Mouse (Mus musculus) intestine, embryonic 14.5 days (tissue): ENCODE measurements around the gene Lhfpl5. TPM values are rescaled to one million over a fixed set of nuclear protein-coding genes. Genes with fewer than 3 reads are reported as not detected.

Experiments
- ATAC-seq: fragments of 200-750 bp; cut with Nextera tagmentation; replicated peaks from 2 replicates; pipeline ENCODE4 v1.8.0; 2017; ENCODE audit warnings: low read depth, moderate number of reproducible peaks, moderate TSS enrichment, moderate library complexity; ENCODE audit not compliant: low FRiP score, low TSS enrichment
- DNase-seq: peaks from one replicate; pipeline ENCODE4 v3.0.0-alpha.2; 2018; ENCODE audit warnings: low spot score
- H3K27ac ChIP-seq: fragments of 300-500 bp; sonication (generic); 2 replicates; pipeline ENCODE4 v1.5.1; 2014; ENCODE audit warnings: low read depth, mild to moderate bottlenecking, control low read depth
- H3K27me3 ChIP-seq: fragments of 300-500 bp; sonication (generic); replicated peaks from 2 replicates; pipeline ENCODE4 v1.6.1; 2014; ENCODE audit warnings: low read length, control low read depth; ENCODE audit not compliant: control insufficient read depth, insufficient read depth
- H3K36me3 ChIP-seq: fragments of 300-500 bp; sonication (generic); 2 replicates; pipeline ENCODE4 v1.6.1; 2014; ENCODE audit warnings: low read length, control low read depth; ENCODE audit not compliant: control insufficient read depth, insufficient read depth
- H3K4me1 ChIP-seq: fragments of 300-500 bp; sonication (generic); replicated peaks from 2 replicates; pipeline ENCODE4 v1.6.1; 2014; ENCODE audit warnings: low read length, control low read depth, mixed read lengths; ENCODE audit not compliant: control insufficient read depth, insufficient read depth
- H3K4me2 ChIP-seq: fragments of 300-500 bp; sonication (generic); 2 replicates; pipeline ENCODE4 v1.6.1; 2014; ENCODE audit warnings: low read length
- H3K4me3 ChIP-seq: fragments of 300-500 bp; sonication (generic); 2 replicates; pipeline ENCODE4 v1.5.1; 2014; ENCODE audit warnings: low read depth, low read length, control low read depth, mixed read lengths
- H3K9ac ChIP-seq: fragments of 300-500 bp; sonication (generic); 2 replicates; pipeline ENCODE4 v1.6.1; 2014; ENCODE audit warnings: mild to moderate bottlenecking, low read length
- H3K9me3 ChIP-seq: fragments of 300-500 bp; sonication (generic); 2 replicates; pipeline ENCODE4 v1.6.1; 2016; ENCODE audit warnings: low read length, control low read depth; ENCODE audit not compliant: control insufficient read depth
- WGBS: fragments of 180-500 bp; shearing (Covaris S2); extraction: QIAGEN DNeasy Blood & Tissue Kit; methylation state at CpG from one replicate; pipeline ENCODE4 v1.1.7; 2014; 5-methylcytosine and 5-hydroxymethylcytosine counted together
- polyA plus RNA-seq: library from polyadenylated mRNA; unstranded; fragments of >200 nt; fragmentation: Nextera tagmentation; extraction: Ambion mirVana; gene quantifications from 2 replicates; pipeline ENCODE4 v1.2.1, GENCODE M21; 2014

The Lhfpl5 gene
- polyA plus RNA-seq, 1 experiment from 2014 or later, result 1.5 TPM

GRCm38 (mm10) chr17:28586509-28586908, 11.1 kb downstream of the Lhfpl5 start:
- Histone ChIP-seq H3K27me3 (no peaks in the 10 kb centered on the region), H3K9me3 (no peaks in the 10 kb centered on the region), H3K4me1 (no peaks in the 10 kb centered on the region), H3K4me2 (no peak overlapping the region), H3K9ac (no peak overlapping the region), H3K4me3 (no peak overlapping the region), H3K27ac (no peak overlapping the region), H3K36me3 (peaks cover 40% of the 10 kb centered on the region)
- DNase-seq (no peak), ATAC-seq (no peak)
- 80% methylated on average over 3 of the region's 3 CpGs for WGBS

DNA sequence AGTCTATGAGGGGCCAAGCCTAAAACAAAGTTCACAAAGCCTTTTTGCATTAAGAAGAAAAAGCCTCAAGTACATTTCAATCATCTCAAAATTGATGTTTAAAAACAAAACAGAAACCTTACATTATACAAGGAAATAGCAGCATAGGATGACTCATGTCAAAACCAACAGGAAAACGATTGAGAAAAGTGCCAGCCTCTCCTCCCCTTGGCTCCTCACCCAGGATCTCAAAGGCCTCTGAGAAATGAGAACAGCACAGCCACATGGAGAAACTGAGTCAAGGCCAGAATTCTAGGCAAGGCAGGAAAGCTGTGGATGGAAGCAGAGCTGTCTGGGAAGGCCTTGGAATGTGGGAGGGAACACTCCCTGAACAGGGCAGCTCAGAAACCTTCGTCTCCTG, 13.2 kb downstream of the Lhfpl5 start:
- H3K27me3 ChIP-seq, result no peaks in the 10 kb centered on the region
- H3K36me3 ChIP-seq, result peaks cover 60% of the 10 kb centered on the region
- DNase-seq (no peak), ATAC-seq (no peak)
- no peak overlapping the region for H3K9ac ChIP-seq
- no peak overlapping the region for H3K4me2 ChIP-seq
- H3K9me3 ChIP-seq, result no peaks in the 10 kb centered on the region
- no peak overlapping the region for H3K27ac ChIP-seq
- H3K4me1 ChIP-seq, result no peaks in the 10 kb centered on the region
- no peak overlapping the region for H3K4me3 ChIP-seq
- 84% methylated on average over 2 of the region's 2 CpGs for whole genome bisulfite sequencing

DNA sequence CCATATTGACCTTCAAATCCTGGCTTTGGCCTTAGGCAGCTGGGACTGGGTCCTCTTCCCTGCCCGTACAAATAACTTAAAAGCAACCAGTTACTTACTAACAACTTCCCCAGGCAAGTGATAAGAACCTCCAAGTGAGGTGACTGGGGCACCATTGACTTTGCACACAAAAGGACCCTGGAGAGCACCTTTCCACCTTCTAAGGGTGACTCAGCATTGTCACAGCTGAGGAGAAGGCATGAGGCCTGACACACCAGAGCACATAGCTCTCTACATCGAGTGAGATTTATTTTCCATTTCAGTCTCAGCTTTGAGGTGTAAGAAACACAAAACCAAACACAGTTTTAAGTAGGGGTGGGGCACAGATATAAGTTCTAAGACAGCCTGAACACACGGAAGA, 15.2 kb downstream of the Lhfpl5 start:
- H3K4me2 ChIP-seq, result no peak overlapping the region
- ATAC-seq (no peak), DNase-seq (no peak)
- H3K27me3 ChIP-seq, result no peaks in the 10 kb centered on the region
- H3K27ac ChIP-seq, result no peak overlapping the region
- WGBS, result 84% methylated on average over 3 of the region's 3 CpGs
- H3K9me3 ChIP-seq, result no peaks in the 10 kb centered on the region
- no peaks in the 10 kb centered on the region for H3K4me1 ChIP-seq
- H3K36me3 ChIP-seq, result peaks cover 73% of the 10 kb centered on the region
- no peak overlapping the region for H3K9ac ChIP-seq
- H3K4me3 ChIP-seq, result no peak overlapping the region

GRCm38 (mm10) chr17:28591476-28591875, 16.0 kb downstream of the Lhfpl5 start:
- Histone ChIP-seq H3K9ac (no peak overlapping the region), H3K36me3 (peaks cover 81% of the 10 kb centered on the region), H3K4me3 (no peak overlapping the region), H3K27ac (no peak overlapping the region), H3K27me3 (no peaks in the 10 kb centered on the region), H3K9me3 (no peaks in the 10 kb centered on the region), H3K4me1 (no peaks in the 10 kb centered on the region), H3K4me2 (no peak overlapping the region)
- ATAC-seq (no peak), DNase-seq (no peak)
- WGBS, result 91% methylated on average over 5 of the region's 5 CpGs

DNA sequence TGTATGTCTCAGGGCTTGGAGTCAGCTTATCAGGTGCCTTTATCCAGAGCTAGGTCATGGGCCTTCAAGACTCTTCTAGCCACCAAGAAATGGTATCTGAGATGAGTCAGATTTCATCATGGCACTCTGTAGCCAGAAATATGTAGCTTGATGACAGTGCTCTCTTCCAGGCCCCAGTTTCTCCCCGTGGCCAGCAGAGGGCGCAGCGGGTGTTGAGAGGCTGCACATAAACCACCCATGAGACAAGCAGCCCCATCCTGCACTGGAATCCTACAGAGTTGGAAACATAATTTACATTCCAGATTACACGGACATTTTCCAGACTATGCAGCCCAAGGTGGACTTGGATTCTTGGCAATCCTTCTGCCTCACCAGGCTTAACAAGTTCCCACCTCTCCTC, 17.6 kb downstream of the Lhfpl5 start:
- 23% methylated on average over 4 of the region's 4 CpGs for WGBS

GRCm38 (mm10) chr17:28593965-28594364, 18.5 kb downstream of the Lhfpl5 start:
- Histone ChIP-seq H3K27me3 (no peaks in the 10 kb centered on the region), H3K9me3 (no peaks in the 10 kb centered on the region), H3K4me1 (no peaks in the 10 kb centered on the region), H3K4me2 (no peak overlapping the region), H3K27ac (no peak overlapping the region), H3K36me3 (peaks cover 90% of the 10 kb centered on the region), H3K9ac (no peak overlapping the region), H3K4me3 (no peak overlapping the region)
- DNase-seq, result no peak
- WGBS, result 47% methylated on average over 4 of the region's 4 CpGs
- 0 out of 2 replicates have a peak, but pooled peaks have one; percentile 16 for ATAC-seq

More for the DNA sequence above, 17.6 kb downstream of the Lhfpl5 start:
- Histone ChIP-seq H3K36me3 (peaks cover 90% of the 10 kb centered on the region), H3K9ac (no peak overlapping the region), H3K4me1 (no peaks in the 10 kb centered on the region), H3K4me2 (no peak overlapping the region), H3K27ac (no peak overlapping the region), H3K27me3 (no peaks in the 10 kb centered on the region), H3K9me3 (no peaks in the 10 kb centered on the region), H3K4me3 (no peak overlapping the region)
- peak; percentile 87 for DNase-seq
- peak; percentile 54; the same call in 1 of the 2 replicates for ATAC-seq

- no peak overlapping the region for H3K9ac ChIP-seq
- no peaks in the 10 kb centered on the region for H3K27me3 ChIP-seq
- H3K4me2 ChIP-seq, result no peak overlapping the region
- H3K4me1 ChIP-seq, result no peaks in the 10 kb centered on the region
- 90% methylated on average over 5 of the region's 5 CpGs for WGBS
- ATAC-seq (no peak), DNase-seq (no peak)
- H3K36me3 ChIP-seq, result peaks cover 97% of the 10 kb centered on the region
- no peak overlapping the region for H3K4me3 ChIP-seq
- no peaks in the 10 kb centered on the region for H3K9me3 ChIP-seq
- no peak overlapping the region for H3K27ac ChIP-seq
Observed at GRCm38 (mm10) chr17:28600780-28601179, 25.3 kb downstream of the Lhfpl5 start.

GRCm38 (mm10) chr17:28601557-28602250, 26.3 kb downstream of the Lhfpl5 start:
- no peak for DNase-seq
- Histone ChIP-seq H3K9ac (no peak overlapping the region), H3K27me3 (no peaks in the 10 kb centered on the region), H3K9me3 (no peaks in the 10 kb centered on the region), H3K4me3 (no peak overlapping the region), H3K36me3 (peaks cover 97% of the 10 kb centered on the region), H3K4me2 (no peak overlapping the region), H3K4me1 (no peaks in the 10 kb centered on the region), H3K27ac (no peak overlapping the region)
- no peak for ATAC-seq
- 88% methylated on average over 9 of the region's 9 CpGs for WGBS

DNA sequence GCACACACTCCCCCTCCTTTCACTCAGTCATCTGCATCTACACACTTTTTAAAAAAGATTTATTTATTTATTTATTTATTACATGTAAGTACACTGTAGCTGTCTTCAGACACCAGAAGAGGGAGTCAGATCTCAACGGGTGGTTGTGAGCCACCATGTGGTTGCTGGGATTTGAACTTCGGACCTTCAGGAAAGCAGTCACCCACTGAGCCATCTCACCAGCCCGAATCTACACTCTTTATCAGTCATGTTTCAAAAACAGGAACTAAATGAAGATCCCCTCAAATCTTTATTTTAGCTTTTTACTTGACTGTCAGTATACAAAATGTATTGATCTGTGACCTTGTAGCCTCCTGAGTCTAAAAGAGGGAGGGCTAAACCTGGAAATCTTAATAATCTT, 34.1 kb downstream of the Lhfpl5 start:
- Histone ChIP-seq H3K4me1 (no peaks in the 10 kb centered on the region), H3K36me3 (peaks cover 40% of the 10 kb centered on the region), H3K4me2 (no peak overlapping the region), H3K27ac (no peak overlapping the region), H3K4me3 (no peak overlapping the region), H3K27me3 (no peaks in the 10 kb centered on the region), H3K9me3 (no peaks in the 10 kb centered on the region), H3K9ac (no peak overlapping the region)
- 81% methylated on average over 3 of the region's 3 CpGs for WGBS
- DNase-seq, result no peak
- no peak for ATAC-seq
